Mouse (Mus musculus) bone marrow macrophage, adult 2 months (primary cell): Measurements from ENCODE around the gene Col15a1. TPM values are rescaled to one million over a fixed set of nuclear protein-coding genes. Genes with fewer than 3 reads are reported as not detected.

ENCODE experiments used
- H3K27ac ChIP-seq: 2 replicates; pipeline ENCODE4 v1.5.1; 2012; ENCODE audit warnings: low read depth, low read length; ENCODE audit not compliant: insufficient read depth
- H3K4me1 ChIP-seq: 2 replicates; pipeline ENCODE4 v1.6.1; 2012; ENCODE audit warnings: low read length; ENCODE audit not compliant: control insufficient read depth, insufficient read depth
- H3K4me3 ChIP-seq: 2 replicates; pipeline ENCODE4 v1.5.1; 2012; ENCODE audit warnings: mild to moderate bottlenecking, low read length, moderate library complexity; ENCODE audit not compliant: insufficient read depth
- CTCF ChIP-seq: IDR thresholded peaks from 2 replicates; pipeline ENCODE4 v1.5.1; 2012; ENCODE audit warnings: low read depth, mild to moderate bottlenecking, low read length, moderate library complexity
- POLR2A ChIP-seq: IDR thresholded peaks from 2 replicates; pipeline ENCODE4 v1.6.1; 2012; ENCODE audit warnings: mild to moderate bottlenecking, low read depth, low read length, borderline replicate concordance
- polyA plus RNA-seq: library from polyadenylated mRNA; stranded (reverse); fragments of >200 nt; gene quantifications from 2 replicates; pipeline ENCODE4 v1.2.4, GENCODE M21; 2012; ENCODE audit not compliant: missing spikeins, insufficient read depth, insufficient read length

The Col15a1 gene
- polyA plus RNA-seq, 1 experiment, result 2.0 TPM

GRCm38 (mm10) chr4:47258201-47258600 lies 50.2 kb downstream of the Col15a1 start:
- Histone ChIP-seq H3K4me3 (no peak overlapping the region), H3K4me1 (peaks cover 46% of the 10 kb centered on the region), H3K27ac (no peak overlapping the region)
- TF ChIP-seq POLR2A, result no peak
- TF ChIP-seq CTCF, result no peak

DNA sequence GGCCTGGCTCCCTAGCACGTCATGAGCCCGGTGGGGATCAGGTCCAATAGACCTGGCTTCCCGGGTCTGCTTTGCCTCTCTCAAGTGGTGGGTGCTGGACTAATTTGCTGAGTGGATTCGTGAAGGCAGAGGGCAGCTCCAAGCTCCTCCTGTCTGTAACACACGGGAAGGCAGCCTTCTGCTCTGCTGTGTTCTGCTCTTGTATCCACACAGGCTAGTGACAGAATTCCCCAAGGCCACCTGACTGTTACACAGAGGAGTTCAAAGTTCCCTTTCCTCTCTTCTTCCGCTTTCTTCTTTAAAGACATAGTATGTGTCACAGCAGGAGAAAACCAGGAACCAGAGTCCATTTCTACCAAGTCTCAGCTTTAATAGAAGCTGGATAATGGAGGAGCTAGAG lies 53.1 kb downstream of the Col15a1 start:
- H3K4me3 ChIP-seq, result no peak overlapping the region
- H3K27ac ChIP-seq, result peak overlapping the region; percentile 95
- TF ChIP-seq CTCF, result no peak
- no peak for TF ChIP-seq POLR2A
- H3K4me1 ChIP-seq, result peaks cover 50% of the 10 kb centered on the region

GRCm38 (mm10) chr4:47261919-47262318 lies 54.0 kb downstream of the Col15a1 start:
- TF ChIP-seq CTCF, result no peak
- no peak for TF ChIP-seq POLR2A
- H3K4me1 ChIP-seq, result peaks cover 50% of the 10 kb centered on the region
- peak overlapping the region; percentile 95 for H3K27ac ChIP-seq
- H3K4me3 ChIP-seq, result no peak overlapping the region

DNA sequence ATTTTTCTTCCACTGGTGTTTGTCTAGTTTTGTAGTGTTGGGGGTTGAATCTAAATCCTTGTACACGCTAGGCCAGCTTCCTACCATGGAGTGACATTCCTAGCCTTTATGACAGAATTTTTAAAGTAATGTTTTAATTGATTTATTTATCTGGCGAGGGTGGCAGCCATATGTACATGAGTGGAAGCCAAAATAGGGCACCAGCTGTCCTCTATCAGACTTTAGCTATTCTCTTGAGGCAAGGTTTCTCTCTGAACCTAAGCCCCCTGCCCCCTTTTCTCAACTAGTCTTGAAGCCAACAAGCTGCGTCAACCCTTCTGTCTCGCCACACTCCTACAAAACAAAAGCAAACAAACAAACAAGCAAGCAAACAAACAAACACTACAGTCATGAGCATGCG lies 57.6 kb downstream of the Col15a1 start:
- TF ChIP-seq CTCF, result no peak
- peaks cover 30% of the 10 kb centered on the region for H3K4me1 ChIP-seq
- H3K27ac ChIP-seq, result no peak overlapping the region
- H3K4me3 ChIP-seq, result no peak overlapping the region

DNA sequence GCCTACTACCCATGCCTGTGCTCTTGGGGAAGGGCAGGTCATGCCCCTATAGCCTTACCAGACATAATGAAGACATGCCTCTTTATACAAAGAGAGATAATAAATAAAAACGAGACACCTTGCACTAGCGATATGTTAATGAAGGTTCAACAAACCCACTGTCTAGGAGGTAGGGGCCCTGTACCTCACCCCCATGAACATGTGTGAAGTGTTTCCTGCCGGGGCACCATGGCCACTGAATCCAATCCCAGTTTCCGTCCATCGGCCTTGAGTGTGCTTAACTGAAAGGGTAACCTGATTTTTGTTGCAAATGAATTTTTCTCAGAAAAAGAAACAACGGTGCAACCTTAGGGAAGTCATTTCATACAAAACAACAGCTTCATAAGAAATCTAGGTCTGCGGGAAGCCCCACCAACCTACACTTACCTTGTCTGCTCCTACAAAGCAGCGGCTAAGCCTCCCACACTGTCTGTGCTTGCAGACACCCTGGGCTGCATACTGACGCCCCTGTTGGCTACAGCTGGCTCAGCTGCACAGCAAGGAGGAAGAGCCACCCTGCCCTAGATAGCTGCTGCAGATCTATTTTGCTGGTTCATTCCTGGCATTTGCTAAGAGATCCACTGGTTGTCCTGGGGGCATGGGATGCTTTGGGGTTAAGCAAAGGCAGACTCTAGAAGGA lies 64.6 kb downstream of the Col15a1 start:
- no peak for TF ChIP-seq POLR2A
- no peak for TF ChIP-seq CTCF
- Histone ChIP-seq H3K4me1 (peaks cover 53% of the 10 kb centered on the region), H3K27ac (peak overlapping the region; percentile 41), H3K4me3 (no peak overlapping the region)

GRCm38 (mm10) chr4:47273795-47274194 lies 65.8 kb downstream of the Col15a1 start:
- peaks cover 65% of the 10 kb centered on the region for H3K4me1 ChIP-seq
- no peak overlapping the region for H3K4me3 ChIP-seq
- TF ChIP-seq POLR2A (no peak), CTCF (no peak)
- H3K27ac ChIP-seq, result no peak overlapping the region

DNA sequence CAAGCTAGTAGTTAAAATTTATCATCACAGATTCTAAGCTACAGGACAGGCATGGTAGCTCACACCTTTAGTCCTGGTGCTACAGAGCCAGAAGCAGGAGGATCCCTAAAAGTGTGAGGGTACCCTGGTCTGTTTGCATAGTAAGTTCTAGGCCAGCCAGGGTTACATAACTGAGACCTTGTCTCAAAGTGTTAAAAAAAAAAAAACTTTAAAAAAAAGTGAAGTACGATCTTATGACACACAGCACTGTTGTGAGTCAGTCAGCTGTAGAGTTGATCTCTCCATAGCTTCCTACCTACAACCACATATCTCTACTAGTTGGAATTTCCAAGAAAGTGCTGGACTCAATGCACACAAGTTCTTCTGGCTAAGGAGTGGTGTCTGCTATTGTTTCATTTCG lies 67.0 kb downstream of the Col15a1 start:
- no peak for TF ChIP-seq CTCF
- TF ChIP-seq POLR2A, result no peak
- H3K4me1 ChIP-seq, result peaks cover 64% of the 10 kb centered on the region
- no peak overlapping the region for H3K4me3 ChIP-seq
- H3K27ac ChIP-seq, result peak overlapping the region; percentile 75

GRCm38 (mm10) chr4:47278397-47278796 lies 70.4 kb downstream of the Col15a1 start:
- Histone ChIP-seq H3K4me1 (peaks cover 46% of the 10 kb centered on the region), H3K4me3 (no peak overlapping the region), H3K27ac (no peak overlapping the region)
- TF ChIP-seq CTCF (no peak), POLR2A (no peak)

DNA sequence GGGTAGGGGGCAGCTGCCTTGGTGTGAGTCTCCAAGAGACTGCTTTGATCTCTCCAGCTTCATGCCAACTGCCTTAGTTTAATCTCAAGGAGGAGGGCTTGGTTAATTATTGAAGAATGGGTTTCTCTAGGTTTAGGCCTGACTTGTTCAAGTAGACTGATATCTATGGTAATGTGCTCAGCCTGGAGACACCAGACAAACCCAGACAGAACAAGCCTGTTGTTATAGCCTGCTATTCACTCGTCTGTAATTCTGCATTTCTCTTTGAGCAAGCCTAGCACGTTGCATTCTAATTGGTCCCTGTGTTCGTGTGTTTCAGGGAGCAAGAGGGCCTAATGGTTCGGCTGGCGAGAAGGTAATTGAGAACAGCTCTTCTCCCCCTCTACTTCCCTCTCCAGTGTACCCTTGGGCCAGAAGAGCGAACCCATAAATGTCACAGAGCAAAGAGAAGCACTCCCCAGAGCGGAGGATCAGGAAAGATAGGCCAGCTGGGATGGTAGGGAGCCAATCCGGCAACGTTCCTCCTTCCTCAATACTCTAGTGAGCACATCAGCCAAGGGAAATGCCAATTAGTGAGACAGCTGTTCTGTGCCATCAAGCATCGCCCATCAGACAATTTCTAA lies 71.2 kb downstream of the Col15a1 start:
- no peak for TF ChIP-seq CTCF
- TF ChIP-seq POLR2A, result no peak
- Histone ChIP-seq H3K4me3 (no peak overlapping the region), H3K4me1 (peaks cover 46% of the 10 kb centered on the region), H3K27ac (no peak overlapping the region)

DNA sequence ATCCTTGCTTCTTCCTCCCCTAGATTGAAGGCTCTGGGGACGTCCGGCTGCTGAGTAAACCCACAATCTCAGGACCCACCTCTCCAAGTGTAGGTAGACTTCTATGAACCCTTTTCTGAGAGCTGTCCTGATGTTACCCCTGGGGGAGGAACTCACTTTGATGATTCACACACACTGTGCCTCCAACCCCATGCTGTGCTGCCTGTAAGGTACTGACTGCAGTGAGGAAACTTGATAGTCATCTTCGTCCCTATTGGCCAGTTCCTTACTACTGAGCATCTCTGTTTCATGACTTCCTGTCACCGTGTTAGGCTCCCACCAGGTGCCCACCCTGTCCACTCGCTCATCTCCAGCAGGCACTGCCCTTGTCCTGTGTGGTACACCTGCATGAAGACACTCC lies 72.2 kb downstream of the Col15a1 start:
- Histone ChIP-seq H3K27ac (no peak overlapping the region), H3K4me1 (peaks cover 43% of the 10 kb centered on the region), H3K4me3 (no peak overlapping the region)
- no peak for TF ChIP-seq POLR2A
